Mouse (Mus musculus): ENCODE results near the gene Paf1.

Paf1 gene

GRCm38 (mm10) chr7:28392429-28393271 lies at the start of gene Paf1, which contains the start of gene Med29:
TSS of gene Paf1 (plus strand) at chr7:28392951.
TSS of gene Med29 (minus strand) at chr7:28392708.
- peak; percentile 93 for DNase-seq

- peak; percentile 84 for DNase-seq
Observed at GRCm38 (mm10) chr7:28344637-28345036, 48.1 kb upstream of the Paf1 start.

- DNase-seq: no peak
Observed at GRCm38 (mm10) chr7:28347746-28348145, 45.0 kb upstream of the Paf1 start.

GRCm38 (mm10) chr7:28348601-28349000 lies 44.1 kb upstream of the Paf1 start:
- no peak for DNase-seq

- peak; percentile 99 for DNase-seq
Observed at GRCm38 (mm10) chr7:28350155-28350883, 42.4 kb upstream of the Paf1 start, which contains the start of gene Rps16. TSS of gene Rps16 (plus strand) at chr7:28350652.

GRCm38 (mm10) chr7:28351676-28352191 lies 41.0 kb upstream of the Paf1 start:
- DNase-seq: no peak

DNA sequence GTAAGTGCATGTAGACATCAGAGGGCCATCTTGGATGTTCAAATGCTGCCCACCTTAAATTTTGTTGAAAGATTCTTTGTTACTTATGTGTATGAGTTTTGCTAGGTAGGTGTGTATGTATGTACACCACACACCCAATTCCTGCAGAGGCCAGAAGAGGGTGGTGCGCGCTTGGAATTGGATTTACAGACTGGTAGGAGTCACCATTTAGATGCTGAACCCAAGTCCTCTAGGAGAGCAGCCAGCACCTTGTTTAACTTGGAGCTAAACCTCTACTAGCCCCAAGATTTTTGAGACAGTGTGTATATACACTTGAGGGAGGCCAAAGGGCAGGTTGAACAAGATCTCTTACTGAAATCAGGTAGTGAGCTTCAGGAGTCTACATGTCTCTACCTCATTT lies 39.5 kb upstream of the Paf1 start:
- DNase-seq: peak; percentile 55

GRCm38 (mm10) chr7:28354113-28354581 lies 38.6 kb upstream of the Paf1 start:
- no peak for DNase-seq

GRCm38 (mm10) chr7:28354596-28354995 lies 38.2 kb upstream of the Paf1 start:
- no peak for DNase-seq

- DNase-seq: peak; percentile 64
Observed at GRCm38 (mm10) chr7:28355221-28355620, 37.5 kb upstream of the Paf1 start.

GRCm38 (mm10) chr7:28356981-28357380 lies 35.8 kb upstream of the Paf1 start:
- no peak for DNase-seq

DNA sequence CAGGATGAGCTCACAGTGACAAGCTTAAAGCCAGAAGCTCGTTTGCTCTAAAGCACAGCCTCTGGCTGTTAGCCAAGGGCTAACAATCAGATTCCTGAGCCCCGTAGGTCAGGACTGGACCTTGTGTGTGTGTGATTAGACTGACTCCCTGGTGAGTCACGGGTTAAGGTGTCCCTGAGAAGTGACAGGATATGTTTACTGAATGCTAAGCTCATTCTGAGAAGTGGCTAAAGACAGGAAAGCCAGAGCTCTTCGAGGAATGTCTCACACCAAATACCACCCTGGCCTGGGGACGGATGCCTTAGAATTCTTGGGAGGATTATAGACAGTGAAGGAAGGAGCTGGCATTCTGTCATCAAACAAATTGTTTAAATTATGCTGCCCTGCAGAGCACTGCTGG lies 34.8 kb upstream of the Paf1 start:
- no peak for DNase-seq

- DNase-seq: no peak
Observed at GRCm38 (mm10) chr7:28358431-28358830, 34.3 kb upstream of the Paf1 start.

DNA sequence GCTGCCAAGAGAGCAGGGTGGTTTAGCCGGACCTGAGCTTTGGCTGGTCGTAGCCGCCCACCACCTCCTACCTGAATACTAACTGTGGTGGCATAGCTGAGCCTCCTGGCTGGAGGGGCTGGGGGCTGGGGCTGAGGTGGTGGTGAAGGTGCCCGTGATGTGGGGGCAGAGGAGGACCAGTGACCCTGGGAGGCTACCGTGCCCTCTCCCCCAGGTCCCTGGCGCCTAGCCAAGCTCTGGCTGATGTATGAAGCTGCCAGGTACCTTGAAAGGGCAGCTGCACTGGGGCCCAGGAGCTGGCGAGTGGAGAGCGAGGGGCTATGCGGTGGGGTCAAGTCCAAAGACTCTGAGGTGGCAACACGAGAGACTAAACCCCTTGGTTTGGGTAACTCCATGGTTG lies 32.9 kb upstream of the Paf1 start:
- no peak for DNase-seq

DNA sequence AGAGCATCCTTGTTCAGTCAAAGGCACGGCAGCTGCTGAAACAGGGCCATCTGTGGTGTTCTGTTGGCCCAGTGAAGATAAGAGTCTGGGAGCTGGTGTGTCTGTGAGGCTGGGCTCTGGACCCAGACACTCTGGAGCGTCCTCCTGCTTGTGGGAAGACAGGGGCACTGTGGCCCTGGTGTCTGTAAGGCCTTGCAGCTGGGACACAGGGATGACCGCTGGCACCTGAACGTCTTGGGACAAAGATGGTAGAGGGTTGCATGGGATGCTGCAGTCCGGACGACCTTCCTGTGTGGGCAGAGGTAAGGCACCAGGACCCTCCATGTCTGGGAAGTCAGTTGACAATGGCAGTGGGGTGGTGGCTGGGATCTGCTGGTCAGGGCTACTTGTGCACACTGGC lies 32.5 kb upstream of the Paf1 start:
- DNase-seq: no peak

- no peak for DNase-seq
Observed at GRCm38 (mm10) chr7:28361647-28362341, 31.0 kb upstream of the Paf1 start.

DNA sequence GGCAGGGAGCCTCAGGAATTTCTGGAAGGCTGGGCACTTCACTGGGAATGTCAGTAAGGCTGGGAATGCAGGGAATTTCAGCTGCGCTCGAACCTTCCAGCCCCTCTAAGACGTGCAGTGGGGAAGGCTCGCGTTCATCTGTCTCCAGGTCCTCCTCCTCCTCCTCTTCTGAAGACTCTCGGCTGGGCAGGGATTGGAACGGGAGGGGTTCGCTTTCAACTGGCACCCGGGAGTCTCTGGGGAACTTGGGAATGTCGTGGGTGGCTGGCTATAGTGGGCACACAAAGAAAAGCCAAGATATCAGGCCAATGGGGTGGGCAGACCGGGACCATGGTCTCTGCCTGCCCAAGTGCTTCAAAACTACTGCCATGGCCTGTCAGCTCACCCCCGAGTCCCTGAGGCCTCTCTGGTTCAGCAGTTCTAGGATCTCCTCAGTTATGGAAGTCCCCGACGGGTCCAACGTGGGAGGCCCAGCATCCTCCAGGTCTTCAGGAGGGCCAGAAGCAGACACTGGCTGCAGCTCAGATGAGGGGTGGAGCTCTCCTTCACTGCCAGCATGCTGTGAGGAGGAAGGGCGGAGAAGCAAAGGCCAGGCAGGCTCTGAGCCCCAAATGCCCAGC lies 30.2 kb upstream of the Paf1 start:
- no peak for DNase-seq

DNA sequence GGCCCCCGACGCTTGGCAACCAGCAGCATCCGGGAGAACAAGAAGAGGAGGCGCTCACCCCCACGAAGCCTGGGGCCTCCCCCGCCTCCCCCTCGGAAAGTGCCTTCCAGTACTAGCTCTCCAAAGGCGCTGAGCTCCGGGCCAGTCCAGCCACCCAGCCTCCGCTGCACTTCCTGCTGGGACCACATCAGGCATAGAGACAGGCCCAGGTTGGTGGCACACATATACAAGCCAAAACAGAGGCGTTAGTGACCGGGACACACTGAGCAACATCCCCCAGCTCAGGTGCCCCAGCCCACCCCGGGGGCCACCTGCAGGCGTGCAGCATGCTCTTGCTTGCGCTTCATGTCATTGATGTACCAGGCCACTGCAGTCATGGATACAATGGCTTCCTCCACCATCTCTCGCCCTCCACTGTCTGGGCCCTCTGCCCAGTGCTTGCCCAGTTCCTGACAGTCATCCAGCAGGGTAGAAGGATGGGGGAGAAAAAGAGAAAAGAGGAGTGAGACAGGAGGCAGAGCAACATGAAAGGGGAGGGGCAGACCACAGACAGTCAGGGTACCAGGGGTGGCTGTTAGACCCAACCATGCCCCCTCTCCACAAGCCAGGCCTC lies 25.0 kb upstream of the Paf1 start:
- DNase-seq: no peak

DNA sequence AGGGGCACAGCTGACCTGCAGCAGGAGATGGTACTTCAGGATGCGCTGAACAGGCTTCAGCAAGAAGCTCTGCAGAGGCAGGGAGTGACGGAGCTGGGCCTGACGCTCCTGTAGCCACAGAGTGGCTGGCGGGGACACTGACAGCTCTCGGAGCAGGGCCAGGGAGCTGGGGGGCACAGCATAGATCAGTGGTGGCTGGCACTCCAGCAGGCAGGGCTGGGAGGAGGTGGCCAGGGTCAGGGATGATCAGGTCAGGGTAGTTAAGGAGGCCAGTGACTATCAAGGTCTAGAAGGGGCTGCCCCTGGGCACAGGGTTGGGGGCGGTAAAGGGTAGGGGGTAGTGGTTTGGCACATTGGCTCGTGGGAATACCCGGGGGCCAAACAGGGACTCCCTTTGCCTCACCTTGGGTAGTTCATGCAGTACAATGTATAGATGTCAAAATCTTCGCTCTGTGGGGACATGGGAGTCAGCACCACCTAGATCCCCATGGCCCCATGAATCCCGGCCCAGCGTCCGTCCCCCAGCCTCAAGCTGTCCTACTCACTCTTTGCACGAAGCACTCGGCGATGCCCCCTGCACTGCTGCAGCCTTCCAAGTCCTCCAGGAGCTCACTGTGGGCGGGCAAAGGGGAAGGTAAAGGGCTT lies 24.4 kb upstream of the Paf1 start:
- no peak for DNase-seq

DNA sequence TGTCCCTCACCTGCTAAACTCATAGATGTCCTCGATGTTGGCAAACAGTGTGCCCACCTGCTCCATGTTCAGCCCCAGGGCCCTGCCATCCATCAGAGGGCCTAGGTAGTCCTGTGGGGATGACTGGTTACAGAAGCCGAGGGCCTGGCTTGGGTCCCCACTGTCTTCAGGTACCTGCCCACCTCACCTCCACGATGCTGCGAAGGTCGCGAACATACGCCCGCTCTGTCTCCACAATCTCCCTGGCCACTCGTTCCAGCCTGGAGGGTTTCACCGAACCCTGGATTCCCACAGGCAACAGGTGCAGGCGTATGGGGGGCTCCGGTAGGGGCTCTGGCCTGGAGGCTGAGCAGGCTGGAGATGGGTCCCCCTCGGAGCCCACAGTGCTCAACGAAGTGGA lies 22.7 kb upstream of the Paf1 start:
- DNase-seq: no peak

- DNase-seq: peak; percentile 58
Observed at GRCm38 (mm10) chr7:28370977-28371513, 21.7 kb upstream of the Paf1 start.
